Mouse (Mus musculus) embryo, embryonic 10 days (tissue): ENCODE measurements at regions not wholly inside any gene's neighbourhood (a gene's known extent, or its start where the extent isn't known, plus 50 kb on each side); places are given as distances from the start of the nearest gene placed in this dataset.
"Not testable (repeated sequence)": the region's sequence is repeated elsewhere in the genome, so short reads cannot be mapped to it uniquely, and the experiment has no call there.

ENCODE experiments used
- DNase-seq: peaks from one replicate; pipeline ENCODE4 v3.0.0-alpha.2; 2015; ENCODE audit warnings: low spot score

- DNase-seq, result no peak
Measured at GRCm38 (mm10) chr1:165014328-165014727, 79.0 kb upstream of the Xcl1 start.

- no peak for DNase-seq
Measured at GRCm38 (mm10) chr1:165013428-165013827, 78.1 kb upstream of the Xcl1 start.

- DNase-seq, result no peak
Measured at GRCm38 (mm10) chr1:165012376-165012775, 77.0 kb upstream of the Xcl1 start.

- DNase-seq, result no peak
Measured at GRCm38 (mm10) chr1:164999515-164999914, 64.2 kb upstream of the Xcl1 start.

- DNase-seq, result no peak
Measured at GRCm38 (mm10) chr1:164998621-164999020, 63.3 kb upstream of the Xcl1 start.

- no peak for DNase-seq
Measured at GRCm38 (mm10) chr1:164997660-164998059, 62.3 kb upstream of the Xcl1 start.

GRCm38 (mm10) chr1:164994247-164994660 is 58.9 kb upstream of the Xcl1 start:
- DNase-seq, result peak; percentile 25

GRCm38 (mm10) chr1:164993175-164993875 is 58.0 kb upstream of the Xcl1 start:
- not testable (repeated sequence) for DNase-seq

GRCm38 (mm10) chr1:164988982-164989381 is 53.7 kb upstream of the Xcl1 start:
- no peak for DNase-seq

GRCm38 (mm10) chr1:164988191-164988590 is 52.9 kb upstream of the Xcl1 start:
- no peak for DNase-seq

GRCm38 (mm10) chr1:164985521-164985920 is 50.2 kb upstream of the Xcl1 start:
- not testable (repeated sequence) for DNase-seq
